Mouse (Mus musculus): Measurements from ENCODE around the gene Utf1. TPM values are rescaled to one million over a fixed set of nuclear protein-coding genes. Genes with fewer than 3 reads are reported as not detected.

Gene Utf1
- polyA plus RNA-seq, 2 experiments, result not detected

GRCm38 (mm10) chr7:139963814-139964213, 20.2 kb downstream of the Utf1 start:
- Histone ChIP-seq H3K27me3 (ENCODE audit: control insufficient read depth, insufficient read depth, low read length) (no peaks in the 10 kb centered on the region; the same call in 1 of the 2 replicates), H3K4me2 (ENCODE audit: low read depth) (no peak overlapping the region), H3K4me3 (ENCODE audit: insufficient read depth in 1 of 2, low read depth in 2 of 2, low read length in 2 of 2) (no peak overlapping the region), H3K9ac (replicated peaks) (no peak overlapping the region), H3K4me1 (replicated peaks; ENCODE audit: control insufficient read depth in 2 of 2, insufficient read depth in 2 of 2, low read length in 1 of 2) (no peaks in the 10 kb centered on the region), H3K9me3 (ENCODE audit: control insufficient read depth, low read length) (no peaks in the 10 kb centered on the region), H3K27ac (no peak overlapping the region), H3K36me3 (replicated peaks; ENCODE audit: control insufficient read depth, insufficient read depth, low read depth) (no peaks in the 10 kb centered on the region)
- DNase-seq (ENCODE audit: low read depth in 3 of 3, low spot score in 3 of 3) (no peak), ATAC-seq (ENCODE audit: insufficient read depth) (no peak)
- 43% methylated on average over 4 of the region's 4 CpGs for WGBS (ENCODE audit: insufficient replicate concordance)
- TF ChIP-seq EP300 (IDR thresholded peaks at IDR 0.05; ENCODE audit: low read depth) (no peak), CTCF (IDR thresholded peaks at IDR 0.05; ENCODE audit: low read depth) (no peak)

DNA sequence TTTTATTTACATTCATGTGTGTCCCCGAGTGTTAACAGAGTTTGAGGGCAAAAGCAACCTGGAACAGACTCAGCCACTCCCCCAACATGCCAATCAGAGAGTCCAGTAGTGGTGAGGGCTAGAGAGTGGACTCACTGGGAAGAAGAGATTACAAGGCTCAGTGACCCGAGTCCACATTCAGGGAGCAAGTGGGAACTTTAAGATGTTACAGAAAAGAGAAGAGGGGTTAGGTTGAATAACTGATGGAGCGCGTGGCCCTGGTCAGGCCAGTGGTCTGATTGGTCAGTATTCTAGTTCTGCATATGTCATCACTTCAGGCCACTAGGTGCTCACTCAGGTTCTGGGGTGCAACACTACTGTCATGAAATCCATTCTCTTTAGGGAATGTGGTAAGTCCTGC, 23.6 kb downstream of the Utf1 start:
- TF ChIP-seq EP300 (IDR thresholded peaks at IDR 0.05; ENCODE audit: low read depth), result no peak
- TF ChIP-seq CTCF (IDR thresholded peaks at IDR 0.05; ENCODE audit: low read depth), result no peak
- DNase-seq (ENCODE audit: low read depth in 3 of 3, low spot score in 3 of 3) (no peak), ATAC-seq (ENCODE audit: insufficient read depth) (no peak)
- WGBS (ENCODE audit: insufficient replicate concordance), result 23% methylated on average over 4 of the region's 4 CpGs
- Histone ChIP-seq H3K4me3 (ENCODE audit: insufficient read depth in 1 of 2, low read depth in 2 of 2, low read length in 2 of 2) (no peak overlapping the region), H3K4me2 (ENCODE audit: low read depth) (no peak overlapping the region), H3K27me3 (ENCODE audit: control insufficient read depth, insufficient read depth, low read length) (no peaks in the 10 kb centered on the region; the same call in 1 of the 2 replicates), H3K9me3 (ENCODE audit: control insufficient read depth, low read length) (no peaks in the 10 kb centered on the region), H3K36me3 (replicated peaks; ENCODE audit: control insufficient read depth, insufficient read depth, low read depth) (no peaks in the 10 kb centered on the region), H3K4me1 (replicated peaks; ENCODE audit: control insufficient read depth in 2 of 2, insufficient read depth in 2 of 2, low read length in 1 of 2) (no peaks in the 10 kb centered on the region; a peak in 1 of 4 replicates), H3K9ac (replicated peaks) (no peak overlapping the region), H3K27ac (no peak overlapping the region)

DNA sequence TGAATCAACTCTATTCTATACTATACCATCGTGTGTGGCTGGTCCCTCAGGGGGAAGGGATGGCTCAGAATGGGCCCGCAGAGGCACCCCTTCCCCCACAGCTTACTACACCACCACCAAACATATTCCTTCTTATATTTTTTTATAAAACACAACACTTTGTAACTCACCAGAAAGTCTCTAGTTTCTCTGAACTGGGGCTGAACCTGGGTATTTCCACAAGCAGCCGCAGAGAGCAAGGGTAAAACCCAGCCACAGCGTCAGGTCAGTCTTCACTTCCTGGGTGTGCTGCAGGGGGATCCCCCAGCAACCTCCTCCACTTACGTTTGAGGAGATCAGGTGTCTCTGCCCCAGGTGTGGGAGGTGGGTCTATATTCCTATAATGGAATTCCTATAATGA, 24.8 kb downstream of the Utf1 start:
- no peak for DNase-seq (ENCODE audit: low read depth in 3 of 3, low spot score in 3 of 3)
- TF ChIP-seq EP300 (IDR thresholded peaks at IDR 0.05; ENCODE audit: low read depth) (no peak), CTCF (IDR thresholded peaks at IDR 0.05; ENCODE audit: low read depth) (no peak)
- WGBS (ENCODE audit: insufficient replicate concordance), result 47% methylated on average over 5 of the region's 5 CpGs

GRCm38 (mm10) chr7:139969348-139970130, 25.9 kb downstream of the Utf1 start:
- Histone ChIP-seq H3K36me3 (replicated peaks; ENCODE audit: control insufficient read depth, insufficient read depth, low read depth) (no peaks in the 10 kb centered on the region), H3K4me2 (ENCODE audit: low read depth) (no peak overlapping the region), H3K4me3 (ENCODE audit: insufficient read depth in 1 of 2, low read depth in 2 of 2, low read length in 2 of 2) (no peak overlapping the region), H3K9me3 (ENCODE audit: control insufficient read depth, low read length) (no peaks in the 10 kb centered on the region), H3K4me1 (replicated peaks; ENCODE audit: control insufficient read depth in 2 of 2, insufficient read depth in 2 of 2, low read length in 1 of 2) (no peaks in the 10 kb centered on the region; a peak in 1 of 4 replicates), H3K27ac (no peak overlapping the region), H3K27me3 (ENCODE audit: control insufficient read depth, insufficient read depth, low read length) (no peaks in the 10 kb centered on the region; the same call in 1 of the 2 replicates), H3K9ac (replicated peaks) (no peak overlapping the region)
- no peak for ATAC-seq (ENCODE audit: insufficient read depth)
- no peak for TF ChIP-seq EP300 (IDR thresholded peaks at IDR 0.05; ENCODE audit: low read depth)
- peak; percentile 89 for TF ChIP-seq CTCF (IDR thresholded peaks at IDR 0.05; ENCODE audit: low read depth)
- 45% methylated on average over 10 of the region's 10 CpGs for WGBS (ENCODE audit: insufficient replicate concordance)
- DNase-seq (ENCODE audit: low read depth in 3 of 3, low spot score in 3 of 3), result no peak

More for the DNA sequence above, 24.8 kb downstream of the Utf1 start:
- no peak overlapping the region for H3K4me2 ChIP-seq (ENCODE audit: low read depth)
- no peak overlapping the region for H3K9ac ChIP-seq (replicated peaks)
- no peaks in the 10 kb centered on the region for H3K36me3 ChIP-seq (replicated peaks; ENCODE audit: control insufficient read depth, insufficient read depth, low read depth)
- H3K27me3 ChIP-seq (ENCODE audit: control insufficient read depth, insufficient read depth, low read length), result no peaks in the 10 kb centered on the region; the same call in 1 of the 2 replicates
- H3K27ac ChIP-seq, result no peak overlapping the region
- H3K4me3 ChIP-seq (ENCODE audit: insufficient read depth in 1 of 2, low read depth in 2 of 2, low read length in 2 of 2), result no peak overlapping the region
- H3K9me3 ChIP-seq (ENCODE audit: control insufficient read depth, low read length), result no peaks in the 10 kb centered on the region
- ATAC-seq (ENCODE audit: insufficient read depth), result no peak
- H3K4me1 ChIP-seq (replicated peaks; ENCODE audit: control insufficient read depth in 2 of 2, insufficient read depth in 2 of 2, low read length in 1 of 2), result no peaks in the 10 kb centered on the region; a peak in 1 of 4 replicates

DNA sequence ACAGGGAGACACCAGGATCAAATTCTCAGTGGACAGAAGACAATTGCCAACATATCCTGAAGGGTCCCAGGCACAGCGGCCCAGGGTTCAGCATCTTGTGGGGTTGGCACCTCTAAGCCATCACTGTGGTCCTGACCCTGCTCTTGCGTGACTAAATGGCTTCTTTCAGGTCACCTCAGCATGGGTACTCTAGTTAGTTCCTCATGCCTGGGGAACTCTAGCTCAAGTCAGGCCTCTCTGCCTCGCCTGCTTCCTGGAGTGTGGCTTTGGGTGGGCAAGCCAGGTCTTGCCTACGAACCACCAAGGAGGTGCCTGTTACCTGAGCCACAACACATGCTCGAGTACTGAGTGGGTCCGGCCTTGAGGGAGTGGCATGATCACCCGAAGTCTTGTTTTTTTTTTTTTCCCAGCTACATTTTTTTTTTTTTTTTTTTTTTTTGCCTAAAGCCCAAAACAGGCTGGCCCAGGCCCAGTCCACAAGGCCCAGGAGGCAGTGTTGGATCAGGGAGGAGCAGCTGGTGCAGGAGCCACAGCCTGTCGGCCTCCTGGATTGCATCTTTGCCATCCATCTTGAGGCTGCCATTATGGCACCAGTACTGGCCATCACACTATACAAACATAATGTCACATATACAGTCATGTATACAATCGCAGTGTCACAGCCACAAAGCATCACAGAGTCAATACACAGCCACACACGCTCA, 26.8 kb downstream of the Utf1 start:
- no peak for ATAC-seq (ENCODE audit: insufficient read depth)
- no peak overlapping the region for H3K27ac ChIP-seq
- DNase-seq (ENCODE audit: low read depth in 3 of 3, low spot score in 3 of 3), result no peak
- no peak overlapping the region for H3K9ac ChIP-seq (replicated peaks)
- H3K9me3 ChIP-seq (ENCODE audit: control insufficient read depth, low read length), result no peaks in the 10 kb centered on the region
- H3K4me1 ChIP-seq (replicated peaks; ENCODE audit: control insufficient read depth in 2 of 2, insufficient read depth in 2 of 2, low read length in 1 of 2), result peaks cover 0 to 2% of the 10 kb centered on the region in 2 experiments; a peak in 1 of 4 replicates
- H3K4me2 ChIP-seq (ENCODE audit: low read depth), result no peak overlapping the region
- 58% methylated on average over 10 of the region's 10 CpGs for WGBS (ENCODE audit: insufficient replicate concordance)
- H3K27me3 ChIP-seq (ENCODE audit: control insufficient read depth, insufficient read depth, low read length), result no peaks in the 10 kb centered on the region; the same call in 1 of the 2 replicates
- TF ChIP-seq EP300 (IDR thresholded peaks at IDR 0.05; ENCODE audit: low read depth) (no peak), CTCF (IDR thresholded peaks at IDR 0.05; ENCODE audit: low read depth) (no peak)
- no peak overlapping the region for H3K4me3 ChIP-seq (ENCODE audit: insufficient read depth in 1 of 2, low read depth in 2 of 2, low read length in 2 of 2)
- no peaks in the 10 kb centered on the region for H3K36me3 ChIP-seq (replicated peaks; ENCODE audit: control insufficient read depth, insufficient read depth, low read depth)

All from liver, embryonic 14.5 days (tissue).